Mouse (Mus musculus) thymus, postnatal 0 days (tissue): ENCODE results near the gene Mmp11. TPM values are rescaled to one million over a fixed set of nuclear protein-coding genes. Genes with fewer than 3 reads are reported as not detected.

Experiments used
- DNase-seq: peaks from one replicate; pipeline ENCODE4 v3.0.0-alpha.2; 2015; ENCODE audit warnings: low spot score
- polyA plus RNA-seq: library from polyadenylated mRNA; unstranded; fragments of >200 nt; fragmentation: Nextera tagmentation; extraction: Ambion mirVana; gene quantifications from 2 replicates; pipeline ENCODE4 v1.2.1, GENCODE M21; 2015

Mmp11 gene
- polyA plus RNA-seq: 7.9 and 8.6 TPM in 2 replicates

GRCm38 (mm10) chr10:75935680-75936541, at the start of gene Mmp11:
Mmp11 (minus strand) TSS chr10:75936496.
- peak; percentile 78 for DNase-seq

- DNase-seq: no peak
Measured at GRCm38 (mm10) chr10:75979432-75979831, 43.1 kb upstream of the Mmp11 start.

GRCm38 (mm10) chr10:75978835-75979157, 42.5 kb upstream of the Mmp11 start:
- no peak for DNase-seq

- peak; percentile 24 for DNase-seq
Measured at GRCm38 (mm10) chr10:75978119-75978834, 42.0 kb upstream of the Mmp11 start.

GRCm38 (mm10) chr10:75975216-75975615, 38.9 kb upstream of the Mmp11 start:
- peak; percentile 52 for DNase-seq

- DNase-seq: no peak
Measured at GRCm38 (mm10) chr10:75973846-75974245, 37.5 kb upstream of the Mmp11 start.

DNA sequence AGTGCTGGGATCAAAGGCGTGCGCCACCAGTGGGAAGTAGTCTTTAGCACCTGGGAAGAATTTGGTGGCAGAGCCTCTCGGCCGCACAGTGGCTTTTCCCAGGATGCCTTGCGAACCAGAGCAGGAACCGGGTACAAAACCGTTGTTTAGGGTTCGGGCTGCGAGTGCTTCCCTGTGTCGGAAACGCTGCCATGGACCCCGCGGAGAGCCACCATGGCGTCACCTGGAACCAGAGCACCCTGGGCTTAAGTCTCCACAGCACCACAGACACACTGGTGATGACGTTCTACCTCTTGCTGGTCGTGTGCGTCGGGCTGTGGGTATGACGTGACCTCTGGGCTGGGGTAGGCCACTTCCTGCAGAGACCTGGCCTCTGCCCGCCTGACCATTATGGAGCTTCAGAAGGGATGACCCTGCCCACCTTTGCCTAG, 18.1 kb upstream of the Mmp11 start, which contains the start of gene Gm5134:
Gene Gm5134, plus strand, starts transcription at position 134 of the 431 bp plus-strand sequence.
- DNase-seq: peak; percentile 51

GRCm38 (mm10) chr10:75951424-75952050, 15.2 kb upstream of the Mmp11 start:
- DNase-seq: peak; percentile 73

DNA sequence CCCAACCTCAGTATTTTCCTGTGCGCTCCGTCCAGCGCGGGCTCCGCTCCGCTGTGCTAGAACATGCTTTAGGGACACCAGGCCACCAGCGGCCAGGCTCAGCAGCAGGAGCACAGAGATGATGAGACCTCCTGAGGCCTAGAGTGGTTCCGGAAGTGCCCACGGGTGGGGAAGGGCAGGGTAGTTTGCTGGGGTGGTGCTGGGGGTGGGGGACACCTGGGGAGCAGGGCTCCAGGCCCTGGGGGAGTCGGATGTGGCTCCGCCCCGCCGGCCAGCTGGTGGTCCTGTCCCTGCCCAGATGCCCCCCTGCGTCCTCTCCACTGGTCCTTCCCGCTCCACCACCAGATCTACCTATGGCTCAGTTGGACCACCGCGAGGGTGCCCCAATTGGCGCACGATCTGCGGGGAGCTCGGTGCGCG, 14.5 kb upstream of the Mmp11 start:
- peak; percentile 69 for DNase-seq

DNA sequence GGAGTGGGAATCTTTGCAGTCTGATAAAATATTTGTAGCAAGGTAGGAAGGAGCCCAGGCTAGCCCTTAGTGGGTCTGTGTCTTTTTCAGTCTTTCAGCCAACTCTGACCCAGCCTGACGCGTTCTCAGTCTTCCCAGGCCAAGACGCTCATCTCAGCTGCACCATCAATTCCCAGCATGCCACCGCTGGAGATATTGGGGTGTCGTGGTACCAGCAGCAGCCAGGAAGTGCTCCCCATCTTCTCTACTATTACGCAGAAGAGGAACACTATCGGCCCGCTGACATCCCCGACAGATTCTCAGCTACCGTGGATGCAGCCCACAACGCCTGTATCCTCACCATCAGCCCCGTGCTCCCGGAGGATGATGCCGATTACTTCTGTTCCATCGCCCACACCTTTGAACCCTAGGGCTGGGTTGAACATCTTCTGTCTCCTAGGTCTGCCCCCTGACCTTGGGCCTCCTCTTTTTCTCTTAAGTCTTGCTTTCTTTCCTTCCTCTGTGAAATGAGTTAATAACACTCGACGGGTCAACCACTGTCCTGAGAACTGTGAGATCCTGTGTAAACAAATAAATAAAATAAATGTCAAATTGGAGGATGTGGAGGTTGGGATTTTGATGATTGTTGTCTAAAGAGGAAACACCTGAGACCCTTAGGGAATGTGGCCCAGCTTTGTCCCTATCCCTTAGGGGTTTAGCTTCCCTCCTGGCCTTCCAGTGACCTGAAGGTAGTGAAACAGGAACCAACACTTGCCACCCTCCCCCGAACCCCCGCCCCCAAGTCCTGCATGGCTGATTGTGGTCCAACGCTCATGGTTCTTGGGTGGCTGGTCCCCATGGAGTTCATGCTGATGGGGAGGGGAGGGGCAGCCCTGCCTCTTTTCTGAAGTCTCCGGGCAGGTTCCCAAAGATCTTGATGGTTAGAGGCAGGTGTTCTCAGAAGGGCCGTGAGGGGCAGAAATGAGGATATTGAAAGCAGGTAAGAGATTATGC, 13.1 kb upstream of the Mmp11 start:
- DNase-seq: no peak

DNA sequence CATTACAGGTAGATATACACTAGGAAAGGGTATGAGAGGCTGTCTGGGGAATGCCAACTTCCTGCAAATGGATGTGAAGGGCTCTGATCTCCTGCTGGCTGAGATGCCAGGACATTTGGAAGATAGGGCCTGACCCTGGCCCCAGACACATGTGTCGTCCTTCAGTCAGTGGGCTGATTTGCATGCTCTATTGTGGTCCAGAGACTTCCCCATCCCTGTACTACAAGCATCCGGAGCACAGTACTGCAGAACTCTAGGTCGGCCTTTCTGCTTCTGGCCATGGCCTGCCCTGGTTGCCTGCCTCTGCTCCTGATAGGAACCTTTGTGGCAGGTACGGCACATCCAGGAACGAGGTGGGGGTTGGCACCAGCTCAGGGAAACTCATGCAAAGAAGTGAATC, 11.8 kb upstream of the Mmp11 start:
- DNase-seq: no peak

DNA sequence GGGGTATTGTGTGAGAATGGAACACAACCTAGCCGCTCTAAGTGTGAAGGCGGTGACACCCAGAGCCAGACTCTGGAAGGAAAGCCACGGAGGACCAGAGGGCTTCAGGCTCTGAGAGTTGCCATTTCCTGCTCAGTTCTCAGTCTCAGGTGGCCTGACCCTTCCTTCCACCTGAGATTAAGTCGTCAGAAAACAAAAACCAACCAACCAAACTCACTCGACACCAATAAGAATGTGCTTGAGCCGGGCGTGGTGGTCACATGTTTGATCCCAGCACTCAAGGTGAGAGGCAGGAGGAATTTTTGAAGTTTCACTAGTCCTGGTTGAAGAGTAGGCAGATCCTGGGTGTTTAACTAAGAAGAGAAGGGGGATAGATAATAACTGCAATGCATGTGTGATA, 9.6 kb upstream of the Mmp11 start:
- DNase-seq: no peak

- DNase-seq: no peak
Measured at GRCm38 (mm10) chr10:75945213-75945612, 8.9 kb upstream of the Mmp11 start.

GRCm38 (mm10) chr10:75944066-75944772, 7.9 kb upstream of the Mmp11 start:
- no peak for DNase-seq

- no peak for DNase-seq
Measured at GRCm38 (mm10) chr10:75942736-75943477, 6.6 kb upstream of the Mmp11 start, which contains the start of gene Vpreb3. Vpreb3 (plus strand) TSS chr10:75943057.

- no peak for DNase-seq
Measured at GRCm38 (mm10) chr10:75941042-75941824, 4.9 kb upstream of the Mmp11 start.

DNA sequence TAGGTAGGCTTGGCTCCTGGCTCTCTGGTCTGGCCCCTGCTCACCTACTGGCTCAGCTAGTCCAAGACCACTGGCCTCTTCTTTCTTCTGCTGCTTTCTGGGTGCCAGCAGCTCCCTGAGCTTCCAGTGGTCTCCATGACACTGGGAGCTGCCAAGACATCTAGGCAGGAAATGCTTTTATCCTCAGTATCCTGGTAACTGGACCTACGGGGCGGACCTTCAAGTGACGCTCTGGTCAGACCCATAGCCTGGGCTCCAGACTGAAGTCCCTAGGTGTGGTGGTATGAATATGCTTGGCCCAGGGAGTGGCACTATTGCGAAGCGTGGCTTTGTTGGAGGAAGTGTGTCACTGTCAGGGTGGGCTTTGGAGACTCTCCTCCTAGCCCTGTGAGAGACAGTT, 4.2 kb upstream of the Mmp11 start, which contains the start of gene Gm867:
Gene Gm867, minus strand, starts transcription at position 153 of the 400 bp plus-strand sequence.
- no peak for DNase-seq
